Mouse (Mus musculus): ENCODE results near the gene Trappc6b.

The Trappc6b gene

DNA sequence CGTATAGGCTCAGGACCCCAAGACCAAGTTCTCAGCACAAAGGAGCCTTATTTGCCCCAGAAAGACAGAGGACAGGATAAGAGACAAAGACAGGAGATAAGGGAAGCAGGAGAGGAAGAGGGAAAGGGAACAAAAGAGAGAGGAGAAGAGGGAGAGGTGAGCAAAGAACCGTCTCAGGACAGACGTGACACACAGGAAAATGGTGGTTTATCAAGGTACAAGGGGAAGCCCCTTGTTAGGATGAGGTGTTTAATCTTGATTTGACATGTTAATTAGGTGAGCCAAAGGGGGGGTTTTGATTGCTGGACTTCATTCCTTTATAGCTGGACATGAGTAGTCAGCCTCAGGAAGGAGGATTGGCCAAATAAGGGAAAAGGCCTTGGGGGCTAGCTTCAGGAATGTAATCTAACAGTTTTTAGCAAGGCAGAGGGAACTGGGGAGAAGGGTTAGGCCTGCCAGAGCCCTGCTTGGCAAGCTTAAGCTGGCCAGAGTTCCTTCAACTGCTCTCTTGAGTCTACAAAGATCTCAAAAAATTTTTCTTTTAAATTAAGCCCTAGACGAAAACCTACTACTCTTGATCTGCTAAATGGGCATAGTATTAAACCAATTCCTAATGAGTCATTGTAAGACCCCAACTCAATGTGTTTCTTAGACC, 5.9 kb downstream of the Trappc6b start:
- no peak for DNase-seq (ENCODE audit: low read depth, low spot score)

GRCm38 (mm10) chr12:59053976-59054375, 7.3 kb downstream of the Trappc6b start:
- no peak for DNase-seq (ENCODE audit: low read depth, low spot score)

- no peak for DNase-seq (ENCODE audit: low read depth, low spot score)
These were observed 8.1 kb downstream of the Trappc6b start for GRCm38 (mm10) chr12:59053166-59053565.

DNA sequence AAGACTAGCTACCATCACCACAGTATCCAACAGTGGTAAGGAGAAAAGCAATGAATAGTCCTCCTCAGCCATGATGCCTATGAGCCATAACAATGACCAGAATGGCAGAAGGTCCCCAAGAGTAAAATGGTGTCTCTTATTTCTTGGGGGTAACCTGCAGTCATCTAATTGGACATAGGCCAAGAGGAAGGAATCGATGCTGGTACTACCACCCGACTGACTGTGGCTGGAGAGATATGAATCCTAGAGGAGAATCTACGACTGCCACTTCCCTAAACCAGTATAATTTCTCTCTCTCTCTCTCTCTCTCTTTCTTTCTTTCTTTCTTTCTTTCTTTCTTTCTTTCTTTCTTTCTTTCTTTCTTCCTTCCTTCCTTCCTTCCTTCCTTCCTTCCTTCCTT, 8.8 kb downstream of the Trappc6b start:
- no peak for DNase-seq (ENCODE audit: low read depth, low spot score)

- no peak for DNase-seq (ENCODE audit: low read depth, low spot score)
These were observed 20.4 kb downstream of the Trappc6b start for GRCm38 (mm10) chr12:59040851-59041250.

GRCm38 (mm10) chr12:59039971-59040844, 21.1 kb downstream of the Trappc6b start:
- DNase-seq (ENCODE audit: low read depth, low spot score), result peak; percentile 99

GRCm38 (mm10) chr12:59039162-59039970, 21.9 kb downstream of the Trappc6b start:
- peak; percentile 89 for DNase-seq (ENCODE audit: low read depth, low spot score)

DNA sequence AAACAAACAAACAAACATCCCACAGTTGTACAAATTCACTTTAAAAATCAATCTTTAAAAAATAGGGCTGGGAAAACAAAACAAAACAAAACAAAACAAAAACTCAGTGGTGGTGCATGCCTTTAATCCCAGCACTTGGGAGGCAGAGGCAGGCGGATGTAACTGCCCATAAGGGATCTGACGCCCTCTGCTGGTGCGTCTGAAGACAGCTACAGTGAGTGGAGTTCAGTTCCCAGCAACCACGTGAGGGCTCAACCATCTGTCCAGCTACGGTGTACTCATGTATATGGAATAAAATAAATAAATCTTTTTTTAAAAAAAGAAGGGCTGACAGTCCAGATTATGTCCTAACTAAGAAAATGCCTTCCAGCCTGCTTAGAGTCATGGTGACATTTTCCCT, 29.2 kb downstream of the Trappc6b start:
- peak; percentile 73 for DNase-seq (ENCODE audit: low read depth, low spot score)

GRCm38 (mm10) chr12:59021306-59021705, 40.0 kb downstream of the Trappc6b start:
- no peak for DNase-seq (ENCODE audit: low read depth, low spot score)

DNA sequence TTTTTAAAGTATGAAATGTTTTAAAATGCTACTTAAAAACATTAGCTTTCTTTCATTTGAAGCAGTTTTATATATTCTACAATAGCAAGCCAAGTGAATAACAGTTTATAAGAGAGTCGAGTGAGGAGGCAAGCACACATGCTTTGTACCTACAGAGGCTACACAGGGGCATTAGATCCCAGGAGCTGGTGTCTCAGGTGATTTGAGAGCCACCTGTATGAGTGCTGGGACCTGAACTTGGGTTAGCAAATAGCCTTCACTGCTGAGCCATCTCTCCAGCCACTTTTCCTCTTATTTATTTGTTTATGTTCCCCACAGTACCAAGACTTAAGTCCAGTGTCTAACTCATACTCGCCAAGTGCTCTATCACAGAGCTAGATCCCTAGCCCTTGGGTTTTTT, 41.4 kb downstream of the Trappc6b start:
- no peak for DNase-seq (ENCODE audit: low read depth, low spot score)

- DNase-seq (ENCODE audit: low read depth, low spot score), result no peak
These were observed 43.3 kb downstream of the Trappc6b start for GRCm38 (mm10) chr12:59017970-59018369.

DNA sequence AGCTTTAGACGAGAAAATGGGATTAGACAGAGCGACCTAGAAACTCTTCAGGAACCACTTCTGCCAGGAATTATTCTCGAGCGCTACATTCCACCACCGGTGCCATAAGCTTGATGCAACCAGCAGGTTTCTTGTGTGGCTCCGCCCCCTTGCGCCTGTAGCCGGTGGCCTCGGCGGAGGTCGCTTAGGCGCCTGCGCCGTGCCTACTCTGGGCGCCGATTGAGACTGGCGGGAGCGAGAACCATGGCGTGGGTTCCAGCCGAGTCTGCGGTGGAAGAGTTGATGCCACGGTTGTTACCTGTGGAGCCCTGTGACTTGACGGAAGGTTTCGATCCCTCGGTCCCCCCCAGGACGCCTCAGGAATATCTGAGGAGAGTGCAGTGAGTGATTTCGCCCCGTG, 48.0 kb downstream of the Trappc6b start, which contains the start of gene Gemin2:
Gemin2 (plus strand) TSS at position 160 of the 400 bp plus-strand sequence.
- DNase-seq (ENCODE audit: low read depth, low spot score), result peak; percentile 95

- no peak for DNase-seq (ENCODE audit: low read depth, low spot score)
These were observed 48.6 kb downstream of the Trappc6b start for GRCm38 (mm10) chr12:59012710-59013091.

- DNase-seq (ENCODE audit: low read depth, low spot score), result peak; percentile 98
These were observed 49.2 kb downstream of the Trappc6b start, which contains the start of gene Sec23a for GRCm38 (mm10) chr12:59011844-59012709. Gene Sec23a, minus strand, starts transcription at chr12:59012017.

- no peak for DNase-seq (ENCODE audit: low read depth, low spot score)
These were observed 49.9 kb downstream of the Trappc6b start for GRCm38 (mm10) chr12:59011275-59011843.

- DNase-seq (ENCODE audit: low read depth, low spot score), result peak; percentile 53
These were observed 50.8 kb downstream of the Trappc6b start for GRCm38 (mm10) chr12:59010482-59010881.

All from ES-CJ7 (cell line).